Mouse (Mus musculus): ENCODE results near the gene Thsd4. TPM values are rescaled to one million over a fixed set of nuclear protein-coding genes. Genes with fewer than 3 reads are reported as not detected.

Thsd4 gene
- polyA plus RNA-seq, 1 experiment from 2014 or later: 12.3 TPM

DNA sequence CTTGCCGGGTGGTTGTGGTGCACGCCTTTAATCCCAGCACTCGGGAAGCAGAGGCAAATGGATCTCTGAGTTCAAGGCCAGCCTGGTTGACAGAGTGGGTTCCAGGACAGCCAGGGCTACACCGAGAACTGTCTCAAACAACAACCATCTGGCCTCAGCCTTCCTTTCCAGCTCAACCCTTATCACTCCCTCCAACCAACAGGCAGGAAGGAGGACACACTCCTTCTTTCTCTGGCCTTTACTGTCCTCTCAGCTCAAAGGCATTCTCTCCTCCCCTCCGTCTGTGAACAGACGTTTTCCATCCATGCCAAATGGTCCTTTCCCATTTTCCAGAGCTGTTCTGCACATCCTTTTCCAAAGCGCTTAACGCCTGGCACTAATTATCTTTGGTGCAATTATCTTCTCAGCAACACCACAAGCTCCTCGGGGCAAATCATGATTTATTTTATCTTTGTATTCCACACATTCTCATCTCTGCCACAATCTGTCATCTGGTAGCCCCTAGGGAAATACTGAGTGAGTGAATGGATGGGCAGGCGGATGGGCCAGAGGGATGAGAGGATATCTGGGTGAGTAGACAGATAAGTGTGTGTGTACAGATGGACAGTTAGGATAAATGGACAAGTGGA lies 80.5 kb downstream of the Thsd4 start:
- Histone ChIP-seq H3K27ac (no peak overlapping the region), H3K36me3 (no peaks in the 10 kb centered on the region), H3K4me3 (no peak overlapping the region), H3K27me3 (no peaks in the 10 kb centered on the region), H3K4me1 (peaks cover 10% of the 10 kb centered on the region; the same call in 1 of the 2 replicates), H3K4me2 (replicated peaks) (no peak overlapping the region), H3K9me3 (no peaks in the 10 kb centered on the region), H3K9ac (no peak overlapping the region)
- 63% methylated on average over 10 of the region's 10 CpGs for WGBS
- no peak for ATAC-seq (ENCODE audit: insufficient number of reproducible peaks, insufficient read depth, low FRiP score, low TSS enrichment)

- Histone ChIP-seq H3K4me3 (no peak overlapping the region), H3K4me1 (0 out of 2 replicates have a peak, but pooled peaks cover 3% of the 10 kb centered on the region), H3K27ac (no peak overlapping the region), H3K9ac (no peak overlapping the region), H3K27me3 (no peaks in the 10 kb centered on the region), H3K9me3 (no peaks in the 10 kb centered on the region), H3K4me2 (replicated peaks) (no peak overlapping the region), H3K36me3 (no peaks in the 10 kb centered on the region)
- 46% methylated on average over 8 of the region's 8 CpGs for WGBS
- ATAC-seq (ENCODE audit: insufficient number of reproducible peaks, insufficient read depth, low FRiP score, low TSS enrichment): no peak
Measured at GRCm38 (mm10) chr9:60440506-60440905, 81.3 kb downstream of the Thsd4 start.

DNA sequence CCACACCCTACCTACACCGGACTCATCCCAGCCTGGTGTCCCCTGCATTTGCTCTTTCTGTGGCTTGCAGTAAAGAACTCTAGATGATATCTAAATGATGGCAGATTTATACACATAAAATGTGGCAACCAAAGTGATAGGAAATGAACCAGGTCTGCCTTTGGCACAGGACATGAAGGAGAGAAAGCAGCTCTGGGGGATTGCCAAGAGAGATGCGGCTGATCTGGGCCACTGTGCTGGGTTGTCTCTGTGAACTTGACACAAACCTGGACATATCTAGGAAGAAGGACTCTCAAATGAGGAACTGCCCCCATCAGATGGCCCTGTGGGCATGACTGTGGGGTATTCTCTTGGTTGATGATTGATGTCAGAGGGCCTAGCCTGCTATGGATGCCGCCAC lies 85.6 kb downstream of the Thsd4 start:
- Histone ChIP-seq H3K4me1 (no peaks in the 10 kb centered on the region), H3K9ac (no peak overlapping the region), H3K4me3 (no peak overlapping the region), H3K36me3 (no peaks in the 10 kb centered on the region), H3K27ac (no peak overlapping the region), H3K9me3 (no peaks in the 10 kb centered on the region), H3K4me2 (replicated peaks) (no peak overlapping the region), H3K27me3 (no peaks in the 10 kb centered on the region)
- ATAC-seq (ENCODE audit: insufficient number of reproducible peaks, insufficient read depth, low FRiP score, low TSS enrichment): no peak
- 89% methylated on average over 3 of the region's 3 CpGs for WGBS

DNA sequence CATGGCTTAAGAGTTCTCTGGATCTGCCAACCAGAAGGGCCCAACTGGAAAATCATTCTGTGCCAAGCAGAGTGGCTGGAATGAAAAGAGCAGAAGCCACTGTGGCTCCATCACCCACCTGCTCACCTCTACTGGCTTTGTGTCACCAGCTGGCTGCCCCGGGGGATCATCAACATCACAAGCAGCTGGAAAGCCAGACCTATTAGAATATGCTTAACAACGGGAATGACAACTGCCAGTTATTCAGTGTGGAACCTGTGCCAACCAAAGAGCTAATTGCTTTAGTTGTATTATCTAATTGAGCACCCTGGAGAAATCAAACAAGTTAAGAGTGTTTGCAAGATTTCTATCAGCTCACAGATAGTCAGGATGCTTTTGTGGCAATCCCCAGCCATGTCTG lies 87.8 kb downstream of the Thsd4 start:
- Histone ChIP-seq H3K4me3 (no peak overlapping the region), H3K27me3 (no peaks in the 10 kb centered on the region), H3K4me2 (replicated peaks) (no peak overlapping the region), H3K9ac (no peak overlapping the region), H3K36me3 (no peaks in the 10 kb centered on the region), H3K9me3 (no peaks in the 10 kb centered on the region), H3K27ac (no peak overlapping the region), H3K4me1 (no peaks in the 10 kb centered on the region)
- 50% methylated on average over 2 of the region's 2 CpGs for WGBS
- no peak for ATAC-seq (ENCODE audit: insufficient number of reproducible peaks, insufficient read depth, low FRiP score, low TSS enrichment)

DNA sequence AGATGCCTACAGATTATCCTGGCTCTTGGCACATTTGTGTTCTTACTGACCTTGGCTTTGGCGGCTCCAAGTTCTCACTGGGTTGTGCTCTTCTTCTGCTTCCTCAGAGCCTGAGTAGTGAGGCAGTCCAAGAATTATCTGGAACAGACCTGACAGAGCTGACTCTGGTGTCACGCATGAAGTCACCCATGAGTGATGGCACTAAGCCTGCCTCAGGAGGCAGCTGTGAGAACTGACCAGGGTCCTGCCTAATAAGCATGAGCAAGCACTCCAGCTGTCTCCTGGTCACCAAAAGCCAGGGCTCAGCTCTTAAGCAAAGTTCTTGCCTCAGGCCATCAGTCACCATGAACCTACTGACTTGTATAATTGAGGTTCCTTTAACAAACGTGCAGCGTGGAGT lies 89.9 kb downstream of the Thsd4 start:
- Histone ChIP-seq H3K27ac (no peak overlapping the region), H3K27me3 (no peaks in the 10 kb centered on the region), H3K9me3 (no peaks in the 10 kb centered on the region), H3K4me1 (no peaks in the 10 kb centered on the region), H3K9ac (no peak overlapping the region), H3K4me3 (no peak overlapping the region), H3K36me3 (no peaks in the 10 kb centered on the region), H3K4me2 (replicated peaks) (no peak overlapping the region)
- no peak for ATAC-seq (ENCODE audit: insufficient number of reproducible peaks, insufficient read depth, low FRiP score, low TSS enrichment)
- 82% methylated on average over 4 of the region's 4 CpGs for WGBS

DNA sequence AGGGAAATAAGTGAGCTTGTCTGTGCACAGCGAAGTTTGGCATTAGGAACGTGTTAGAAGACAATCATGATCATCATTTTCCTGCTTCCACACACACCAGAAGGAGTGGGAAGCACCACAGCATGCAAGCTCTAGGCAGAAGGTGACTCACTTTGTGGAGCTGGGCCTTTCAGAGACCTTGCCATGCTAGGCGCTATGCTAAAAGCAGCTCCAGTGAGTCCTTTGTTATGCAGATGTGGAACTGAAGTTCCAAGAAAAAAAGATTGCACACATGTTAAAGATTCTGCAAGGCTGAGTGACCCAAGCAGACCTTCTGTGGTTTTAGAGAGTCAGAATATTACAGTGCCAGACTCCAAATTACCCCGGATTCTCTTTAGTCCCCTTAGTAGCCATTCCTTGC lies 91.8 kb downstream of the Thsd4 start:
- Histone ChIP-seq H3K27me3 (no peaks in the 10 kb centered on the region), H3K4me1 (no peaks in the 10 kb centered on the region), H3K36me3 (no peaks in the 10 kb centered on the region), H3K27ac (no peak overlapping the region), H3K9me3 (no peaks in the 10 kb centered on the region), H3K9ac (no peak overlapping the region), H3K4me2 (replicated peaks) (no peak overlapping the region), H3K4me3 (no peak overlapping the region)
- no peak for ATAC-seq (ENCODE audit: insufficient number of reproducible peaks, insufficient read depth, low FRiP score, low TSS enrichment)
- 74% methylated on average over 4 of the region's 4 CpGs for WGBS

- Histone ChIP-seq H3K4me3 (no peak overlapping the region), H3K36me3 (no peaks in the 10 kb centered on the region), H3K4me2 (replicated peaks) (no peak overlapping the region), H3K9me3 (no peaks in the 10 kb centered on the region), H3K9ac (no peak overlapping the region), H3K27me3 (no peaks in the 10 kb centered on the region), H3K27ac (no peak overlapping the region), H3K4me1 (peaks cover 40% of the 10 kb centered on the region)
- WGBS: 21% methylated on average over 4 of the region's 4 CpGs
- no peak for ATAC-seq (ENCODE audit: insufficient number of reproducible peaks, insufficient read depth, low FRiP score, low TSS enrichment)
Measured at GRCm38 (mm10) chr9:60414076-60414755, 107.6 kb downstream of the Thsd4 start.

- Histone ChIP-seq H3K4me1 (peaks cover 51% of the 10 kb centered on the region), H3K9ac (no peak overlapping the region), H3K4me2 (replicated peaks) (no peak overlapping the region), H3K27ac (no peak overlapping the region), H3K9me3 (no peaks in the 10 kb centered on the region), H3K36me3 (no peaks in the 10 kb centered on the region), H3K4me3 (no peak overlapping the region), H3K27me3 (no peaks in the 10 kb centered on the region)
- no peak for ATAC-seq (ENCODE audit: insufficient number of reproducible peaks, insufficient read depth, low FRiP score, low TSS enrichment)
- WGBS: 43% methylated on average over 17 of the region's 17 CpGs
Measured at GRCm38 (mm10) chr9:60410872-60411635, 110.8 kb downstream of the Thsd4 start.

GRCm38 (mm10) chr9:60407374-60407773 lies 114.5 kb downstream of the Thsd4 start:
- H3K4me2 ChIP-seq (replicated peaks): no peak overlapping the region
- H3K9ac ChIP-seq: no peak overlapping the region
- no peak overlapping the region for H3K27ac ChIP-seq
- H3K4me3 ChIP-seq: no peak overlapping the region
- H3K36me3 ChIP-seq: no peaks in the 10 kb centered on the region
- H3K4me1 ChIP-seq: peaks cover 42% of the 10 kb centered on the region
- H3K27me3 ChIP-seq: no peaks in the 10 kb centered on the region
- ATAC-seq (ENCODE audit: insufficient number of reproducible peaks, insufficient read depth, low FRiP score, low TSS enrichment): no peak
- 3% methylated on average over 1 of the region's 1 CpGs for WGBS
- no peaks in the 10 kb centered on the region for H3K9me3 ChIP-seq

DNA sequence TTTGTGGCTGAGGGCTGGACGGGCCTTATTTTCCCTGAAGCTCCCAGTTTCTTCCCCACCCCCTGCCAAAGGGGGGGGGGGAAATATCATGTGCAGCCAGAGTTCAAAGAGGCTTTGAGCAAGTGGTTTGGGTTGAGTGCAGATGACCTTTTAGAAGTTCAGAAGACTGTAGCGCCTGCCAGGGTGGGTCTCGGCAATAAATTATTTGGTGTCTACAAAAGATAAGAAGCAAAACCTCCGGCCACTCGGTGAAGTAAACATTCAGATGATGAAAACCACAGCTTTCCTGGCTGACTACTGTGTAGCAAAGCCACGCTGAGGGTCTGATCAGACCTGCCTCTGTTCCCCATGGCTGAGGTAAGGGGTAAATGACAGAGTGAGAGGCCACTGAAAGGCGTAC lies 116.1 kb downstream of the Thsd4 start:
- Histone ChIP-seq H3K4me1 (peaks cover 26% of the 10 kb centered on the region), H3K27ac (no peak overlapping the region), H3K9ac (no peak overlapping the region), H3K36me3 (no peaks in the 10 kb centered on the region), H3K9me3 (no peaks in the 10 kb centered on the region), H3K4me2 (replicated peaks) (no peak overlapping the region), H3K4me3 (no peak overlapping the region), H3K27me3 (no peaks in the 10 kb centered on the region)
- no peak for ATAC-seq (ENCODE audit: insufficient number of reproducible peaks, insufficient read depth, low FRiP score, low TSS enrichment)
- 43% methylated on average over 7 of the region's 7 CpGs for WGBS

GRCm38 (mm10) chr9:60402681-60403080 lies 119.2 kb downstream of the Thsd4 start:
- Histone ChIP-seq H3K27me3 (no peaks in the 10 kb centered on the region), H3K4me2 (replicated peaks) (no peak overlapping the region), H3K4me3 (no peak overlapping the region), H3K9me3 (no peaks in the 10 kb centered on the region), H3K4me1 (peaks cover 26% of the 10 kb centered on the region), H3K9ac (no peak overlapping the region), H3K36me3 (no peaks in the 10 kb centered on the region), H3K27ac (no peak overlapping the region)
- WGBS: 93% methylated on average over 6 of the region's 6 CpGs
- no peak for ATAC-seq (ENCODE audit: insufficient number of reproducible peaks, insufficient read depth, low FRiP score, low TSS enrichment)

DNA sequence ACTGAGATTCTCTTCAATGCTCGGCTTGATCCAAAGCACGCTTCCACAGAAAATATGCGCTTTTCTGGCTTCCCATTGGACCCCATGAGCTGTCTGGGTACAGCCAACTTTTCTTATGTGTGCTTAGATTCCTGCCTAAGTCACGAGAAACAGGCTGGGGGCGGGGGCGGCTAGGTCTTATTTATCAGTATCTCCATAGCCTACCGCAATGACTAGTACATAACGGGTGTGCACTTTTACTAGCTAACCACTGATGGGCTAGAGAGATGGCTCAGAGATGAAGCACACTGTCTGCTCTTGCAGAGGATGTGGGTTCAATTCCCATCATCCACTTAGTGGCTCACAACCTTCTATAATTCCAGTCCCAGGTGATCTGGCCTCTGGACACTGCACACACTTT lies 121.8 kb downstream of the Thsd4 start:
- H3K27ac ChIP-seq: no peak overlapping the region
- no peak overlapping the region for H3K4me2 ChIP-seq (replicated peaks)
- H3K36me3 ChIP-seq: no peaks in the 10 kb centered on the region
- ATAC-seq (ENCODE audit: insufficient number of reproducible peaks, insufficient read depth, low FRiP score, low TSS enrichment): no peak
- H3K9ac ChIP-seq: no peak overlapping the region
- H3K4me1 ChIP-seq: 0 out of 2 replicates have a peak, but pooled peaks cover 3% of the 10 kb centered on the region
- H3K4me3 ChIP-seq: no peak overlapping the region
- no peaks in the 10 kb centered on the region for H3K9me3 ChIP-seq
- 91% methylated on average over 8 of the region's 8 CpGs for WGBS
- no peaks in the 10 kb centered on the region for H3K27me3 ChIP-seq
